Mouse (Mus musculus) heart, postnatal 36 days (tissue): ENCODE measurements around the gene Spg21. TPM values are rescaled to one million over a fixed set of nuclear protein-coding genes. Genes with fewer than 3 reads are reported as not detected.

Source experiments
- DNase-seq, 2 experiments: peaks; one replicate each; pipeline ENCODE4 v3.0.0; 2021 to 2022
- intact Hi-C: fragments of 180-260 bp; cut with DNase I; formaldehyde crosslinking; loops from one replicate; pipeline ENCODE4 v1.15.1; 2025
- total RNA-seq, 2 experiments: library from RNA; stranded (reverse); gene quantifications; 2 replicates each; pipeline ENCODE4 v1.2.3; 2021

Spg21 gene
- total RNA-seq, 2 experiments from 2014 or later: 11.3 to 16.0 TPM

- intact Hi-C loops: no loop called here
- no peak for DNase-seq
Observed at GRCm38 (mm10) chr9:65467686-65468085, 6.9 kb downstream of the Spg21 start.

- DNase-seq: no peak
- intact Hi-C loops: no loop called here
Observed at GRCm38 (mm10) chr9:65472769-65473168, 12.0 kb downstream of the Spg21 start.

- no peak for DNase-seq
- intact Hi-C loops: no loop called here
Observed at GRCm38 (mm10) chr9:65479158-65479557, 18.4 kb downstream of the Spg21 start.

- no peak for DNase-seq
- intact Hi-C loops: no loop called here
Observed at GRCm38 (mm10) chr9:65480071-65480470, 19.3 kb downstream of the Spg21 start.

- DNase-seq: no peak
- intact Hi-C loops: no loop called here
Observed at GRCm38 (mm10) chr9:65491476-65491875, 30.7 kb downstream of the Spg21 start.

GRCm38 (mm10) chr9:65492351-65492750, 31.6 kb downstream of the Spg21 start:
- no peak for DNase-seq
- intact Hi-C loops: no loop called here

- intact Hi-C loops: no loop called here
- no peak for DNase-seq
Observed at GRCm38 (mm10) chr9:65492851-65493250, 32.1 kb downstream of the Spg21 start.

GRCm38 (mm10) chr9:65502146-65502545, 41.4 kb downstream of the Spg21 start:
- intact Hi-C loops: no loop called here
- no peak for DNase-seq

- intact Hi-C loops: no loop called here
- no peak for DNase-seq
Observed at GRCm38 (mm10) chr9:65502721-65503505, 42.2 kb downstream of the Spg21 start.

- DNase-seq: no peak
- intact Hi-C loops: no loop called here
Observed at GRCm38 (mm10) chr9:65508449-65508848, 47.7 kb downstream of the Spg21 start.

- intact Hi-C loops: no loop called here
- DNase-seq: no peak
Observed at GRCm38 (mm10) chr9:65512520-65512919, 51.8 kb downstream of the Spg21 start.

- intact Hi-C loops: no loop called here
- DNase-seq: no peak
Observed at GRCm38 (mm10) chr9:65514431-65514830, 53.7 kb downstream of the Spg21 start.

- no peak for DNase-seq
- intact Hi-C loops: no loop called here
Observed at GRCm38 (mm10) chr9:65514851-65515261, 54.1 kb downstream of the Spg21 start.

- DNase-seq: no peak
- intact Hi-C loops: loop anchor here (5.0 kb wide), 1 partner anchor 147 kb away; the partner anchor contains the start of gene Oaz2
Observed at GRCm38 (mm10) chr9:65519807-65520504, 59.2 kb downstream of the Spg21 start, which contains the start of gene Ankdd1a. Gene Ankdd1a (minus strand): TSS chr9:65520193.

- no peak for DNase-seq
- intact Hi-C loops: loop anchor here (5.0 kb wide), 1 partner anchor 147 kb away; the partner anchor contains the start of gene Oaz2
Observed at GRCm38 (mm10) chr9:65520505-65520876, 59.7 kb downstream of the Spg21 start.

- intact Hi-C loops: loop anchor here (1.0 to 5.0 kb wide), 2 partner anchors 57 to 144 kb away; partner anchors contain the start of genes Oaz2 and Plekho2
Observed at GRCm38 (mm10) chr9:65523611-65524364, 63.0 kb downstream of the Spg21 start.

GRCm38 (mm10) chr9:65525445-65526195, 64.9 kb downstream of the Spg21 start:
- intact Hi-C loops: no loop called here
- no peak for DNase-seq

More at GRCm38 (mm10) chr9:65523611-65524364, 63.0 kb downstream of the Spg21 start:
- DNase-seq: peak; percentile 81 to 82

- intact Hi-C loops: no loop called here
Observed at GRCm38 (mm10) chr9:65528417-65529038, 67.8 kb downstream of the Spg21 start.

GRCm38 (mm10) chr9:65529659-65530058, 68.9 kb downstream of the Spg21 start:
- DNase-seq: no peak
- intact Hi-C loops: no loop called here

More at GRCm38 (mm10) chr9:65528417-65529038, 67.8 kb downstream of the Spg21 start:
- DNase-seq: no peak

- no peak for DNase-seq
- intact Hi-C loops: no loop called here
Observed at GRCm38 (mm10) chr9:65531283-65531682, 70.5 kb downstream of the Spg21 start.
